Mouse (Mus musculus) frontal cortex, adult 2 months (tissue): Measurements from ENCODE around the gene Kbtbd12. TPM values are rescaled to one million over a fixed set of nuclear protein-coding genes. Genes with fewer than 3 reads are reported as not detected.

Source experiments
- DNase-seq, 2 experiments: peaks; one replicate each; pipeline ENCODE4 v3.0.0; 2022; ENCODE audit warnings: low spot score in 1 of 2; ENCODE audit errors: extremely low spot score in 1 of 2
- polyA plus RNA-seq: library from polyadenylated mRNA; depleted of rRNA; stranded (reverse); fragments of >200 nt; gene quantifications from 2 replicates; pipeline ENCODE4 v1.2.3, GENCODE M21; 2012

The Kbtbd12 gene
- polyA plus RNA-seq, 1 experiment: 0.68 TPM

GRCm38 (mm10) chr6:88557548-88557947 lies 80.2 kb downstream of the Kbtbd12 start:
- no peak for DNase-seq

DNA sequence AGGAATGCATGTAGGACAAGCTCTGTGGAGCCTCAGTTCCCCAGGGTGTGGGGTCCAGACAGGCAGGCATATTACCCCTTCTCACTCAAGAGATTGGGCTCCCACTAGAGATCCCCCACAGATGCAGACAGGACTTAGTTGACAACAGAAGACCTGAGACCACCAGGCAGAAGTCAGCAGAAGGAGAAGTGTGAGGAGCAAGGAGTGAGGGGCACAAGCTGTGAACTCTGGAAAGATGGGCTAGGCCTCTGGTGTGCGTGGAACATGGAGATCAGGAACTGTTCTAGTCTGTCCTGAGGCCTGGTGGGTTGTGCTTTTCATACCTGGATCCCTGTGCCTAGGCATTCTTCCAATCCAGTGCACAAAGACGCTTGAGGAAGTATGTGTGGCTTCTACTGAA lies 87.8 kb downstream of the Kbtbd12 start:
- DNase-seq: no peak

GRCm38 (mm10) chr6:88549137-88549814 lies 88.5 kb downstream of the Kbtbd12 start:
- peak in 1 of 2 experiments; percentile 85 for DNase-seq

- DNase-seq: no peak
These were observed 89.2 kb downstream of the Kbtbd12 start for GRCm38 (mm10) chr6:88548405-88549049.

GRCm38 (mm10) chr6:88545397-88545790 lies 92.4 kb downstream of the Kbtbd12 start:
- DNase-seq: no peak

DNA sequence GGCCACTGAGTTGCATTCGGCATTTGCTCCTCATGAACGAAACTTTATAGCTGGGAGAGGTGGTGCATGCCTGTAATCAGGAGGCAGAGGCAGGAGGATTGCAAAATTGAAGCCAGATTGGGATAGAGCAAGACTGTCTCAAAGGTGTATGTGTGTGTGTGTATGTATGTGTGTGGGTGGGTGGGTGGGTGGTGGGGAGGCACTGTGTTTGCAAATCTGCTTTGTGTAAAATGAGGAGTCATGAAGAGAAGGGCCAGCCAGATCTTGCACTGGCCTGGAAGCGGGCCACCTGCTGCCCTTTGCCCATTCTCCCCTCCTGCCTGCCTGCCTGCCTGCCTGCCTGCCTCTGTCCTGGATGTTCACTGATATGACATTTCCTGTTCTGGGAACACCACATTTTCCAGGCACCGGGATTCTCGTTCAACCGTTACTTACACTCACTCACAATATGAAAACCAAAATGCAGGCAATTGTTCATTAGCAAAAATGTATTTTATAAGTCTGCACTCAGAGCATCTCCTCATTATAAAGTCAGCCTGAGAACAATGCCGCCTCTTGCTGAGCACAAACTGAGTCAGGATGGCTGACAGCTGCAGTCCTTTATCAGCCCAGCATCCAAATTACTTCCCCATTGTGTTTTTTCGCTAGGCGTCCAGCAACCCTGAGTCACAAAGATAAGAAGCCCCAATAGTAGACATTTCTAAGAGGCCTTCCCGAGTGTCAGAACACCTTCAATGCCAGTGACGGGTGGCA lies 92.9 kb downstream of the Kbtbd12 start:
- DNase-seq: no peak

DNA sequence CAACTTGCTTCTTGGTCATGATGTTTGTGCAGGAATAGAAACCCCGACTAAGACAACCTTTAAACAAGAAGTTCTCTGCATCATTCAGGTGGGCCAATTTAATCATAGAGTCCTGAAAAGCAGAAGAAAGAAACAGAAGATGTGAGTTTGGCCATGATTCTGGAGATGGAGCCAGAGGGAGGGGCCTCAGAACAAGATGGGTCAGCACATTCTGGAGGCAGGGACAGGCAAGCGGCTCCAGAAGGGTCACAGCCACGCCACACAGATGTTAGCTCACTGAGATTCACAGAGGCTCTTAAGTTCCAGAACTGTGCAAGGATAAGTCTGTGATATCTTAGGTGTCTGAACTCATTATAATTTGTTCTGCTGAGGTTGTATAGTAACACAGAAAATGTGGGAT lies 93.5 kb downstream of the Kbtbd12 start:
- no peak for DNase-seq

DNA sequence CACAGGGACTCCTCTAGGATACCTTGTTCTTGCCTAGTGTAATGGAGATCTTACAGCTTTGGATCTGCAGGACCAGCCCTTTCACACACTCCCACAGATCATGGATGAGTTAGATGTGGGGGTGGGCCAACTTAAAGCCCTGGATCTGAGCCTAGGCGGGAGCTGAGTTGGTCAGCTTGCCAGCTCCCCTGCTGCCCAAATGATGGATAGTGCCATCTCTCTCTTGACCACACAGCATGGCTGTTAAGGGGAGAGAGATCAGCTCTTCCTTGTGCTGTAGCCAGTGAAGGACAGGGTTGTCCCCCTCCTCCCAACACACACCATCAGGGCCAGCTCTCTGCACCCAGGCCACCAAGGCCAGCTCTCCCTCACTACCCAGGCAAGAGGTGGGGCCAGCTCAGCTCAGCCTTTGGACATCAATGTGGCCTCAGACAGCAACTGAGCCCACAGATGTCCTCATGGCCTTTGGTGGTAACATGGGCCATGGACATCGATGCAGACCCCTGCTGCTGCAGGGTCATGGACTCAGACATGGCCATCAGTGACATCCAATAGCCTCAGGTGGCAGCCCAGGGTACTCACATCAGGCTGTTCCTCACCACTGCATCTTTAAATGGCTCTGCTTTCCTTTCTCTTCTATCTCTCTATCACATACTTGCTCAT lies 97.5 kb downstream of the Kbtbd12 start:
- no peak for DNase-seq

DNA sequence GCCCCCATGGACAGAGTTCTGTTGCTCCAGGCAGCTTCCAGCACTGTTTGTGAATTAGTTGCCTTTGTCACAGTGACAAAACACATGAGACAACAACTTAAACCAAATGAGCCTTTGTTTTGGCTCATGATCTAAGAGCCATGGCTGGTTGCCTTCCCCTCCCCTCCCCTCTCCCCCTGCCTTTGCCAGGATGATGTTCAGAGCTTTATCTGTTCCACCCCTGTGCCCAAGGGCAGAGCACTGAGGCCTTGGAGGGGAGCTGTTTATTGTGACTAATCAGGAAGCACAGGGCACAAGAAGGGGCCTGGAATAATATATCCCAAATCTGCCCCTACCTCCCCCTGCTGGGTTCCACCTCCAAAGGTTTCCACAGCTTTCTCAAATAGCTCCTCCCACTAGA lies 107.4 kb downstream of the Kbtbd12 start:
- DNase-seq: no peak

GRCm38 (mm10) chr6:88524056-88524455 lies 113.7 kb downstream of the Kbtbd12 start:
- DNase-seq: peak in 1 of 2 experiments; percentile 30

DNA sequence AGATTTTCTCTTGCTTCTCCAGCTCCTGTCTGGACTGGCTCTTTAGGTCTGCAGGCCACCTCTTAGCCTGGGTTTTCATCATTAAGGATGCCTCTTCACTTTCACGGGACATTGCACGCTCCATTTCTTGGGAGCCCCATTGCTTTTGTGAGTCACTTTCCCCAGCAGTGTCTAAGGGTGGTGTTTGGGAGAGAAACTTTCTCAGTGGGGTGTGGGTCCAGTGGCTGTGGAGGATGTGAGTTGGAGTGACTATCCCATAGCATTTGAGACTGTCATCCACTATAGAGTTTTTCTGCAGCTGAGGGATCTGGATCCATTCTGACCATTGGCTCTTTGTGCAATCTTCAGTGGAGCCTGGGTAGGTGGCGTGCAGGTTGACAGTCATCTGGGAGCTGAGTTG lies 114.3 kb downstream of the Kbtbd12 start:
- DNase-seq: no peak

GRCm38 (mm10) chr6:88523043-88523442 lies 114.7 kb downstream of the Kbtbd12 start:
- no peak for DNase-seq

DNA sequence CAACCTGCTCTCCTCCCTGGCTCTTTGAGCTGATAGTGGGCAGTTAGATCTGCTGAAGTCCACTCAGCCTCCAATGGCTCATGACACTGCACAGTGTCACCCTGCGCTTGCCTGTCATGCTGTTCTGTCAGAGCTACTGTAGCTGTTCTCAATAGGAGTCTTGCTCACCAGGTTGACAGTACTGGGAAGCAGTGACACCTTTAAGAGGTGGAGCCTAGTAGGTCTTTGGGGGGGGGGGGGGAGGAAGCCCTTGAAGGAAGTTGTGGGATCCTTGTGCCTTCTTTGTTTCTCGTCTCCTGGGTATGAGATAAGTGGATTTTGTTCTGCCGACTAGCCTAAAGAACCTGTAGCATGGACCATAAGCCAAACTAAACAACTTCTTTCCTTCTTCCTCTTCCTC lies 115.1 kb downstream of the Kbtbd12 start:
- DNase-seq: no peak

DNA sequence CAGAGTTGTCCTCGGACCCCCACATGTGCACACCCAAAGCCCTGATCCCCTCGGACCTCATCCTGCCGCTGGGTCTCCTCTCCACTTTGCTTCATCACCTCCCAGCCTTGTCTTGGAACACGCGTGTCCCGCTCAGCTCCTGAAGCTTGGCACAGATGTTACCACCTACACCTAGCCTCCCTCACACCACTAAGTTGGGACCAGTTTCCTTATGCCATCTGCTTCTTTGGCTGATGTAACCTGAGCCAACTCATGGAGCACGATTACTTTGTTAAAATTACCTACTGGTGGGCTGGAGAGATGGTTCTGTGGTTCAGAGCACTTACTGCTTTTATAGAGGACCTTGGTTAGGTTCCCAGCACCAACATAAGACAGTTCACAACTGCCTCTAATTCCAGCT lies 115.9 kb downstream of the Kbtbd12 start:
- peak; percentile 69 to 71 for DNase-seq

DNA sequence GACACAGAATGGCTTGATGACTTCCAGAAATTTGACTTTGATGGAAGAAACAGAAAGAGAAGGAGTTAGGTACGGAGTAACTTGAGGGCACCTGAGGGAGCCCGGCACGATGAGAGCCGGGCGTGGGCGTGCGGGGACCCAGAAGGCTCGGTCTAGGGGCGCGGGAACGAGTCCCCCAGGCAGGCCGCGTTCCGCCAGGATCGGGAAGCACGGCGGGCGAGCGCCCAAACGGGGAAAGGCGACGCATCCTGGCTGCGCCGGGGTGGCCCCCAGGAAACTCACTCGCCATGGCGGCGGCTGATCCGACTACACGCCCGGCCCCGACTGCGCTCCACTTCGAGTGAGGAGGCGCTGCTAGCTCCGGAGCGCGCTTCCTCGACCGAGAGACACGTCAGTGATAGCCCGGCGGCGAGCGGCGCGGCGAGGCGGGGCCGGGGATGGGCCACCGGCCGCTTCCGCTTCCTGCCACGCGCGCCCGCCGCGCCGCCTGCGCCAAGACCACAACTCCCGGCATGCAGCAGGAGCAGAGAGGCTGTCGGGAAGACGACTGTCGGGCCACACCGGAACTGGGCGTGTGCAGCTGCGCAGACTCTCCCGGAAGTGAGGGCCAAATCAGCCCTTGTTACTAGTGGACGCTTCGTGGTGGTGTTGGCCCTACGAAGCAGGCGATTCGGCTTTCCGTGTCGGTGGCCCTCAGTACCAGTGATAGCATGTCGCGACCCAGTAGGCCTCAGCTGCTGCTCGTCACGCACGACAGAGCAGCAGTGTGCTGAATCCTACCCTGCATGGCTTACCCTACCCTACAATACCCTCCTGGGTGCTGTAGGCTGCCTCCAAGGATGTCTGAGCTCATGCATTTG lies 119.1 kb downstream of the Kbtbd12 start, which contains the start of gene Sec61a1:
Sec61a1 (minus strand) TSS at position 502 of the 860 bp plus-strand sequence.
- peak; percentile 92 to 95 for DNase-seq

GRCm38 (mm10) chr6:88517701-88518403 lies 119.9 kb downstream of the Kbtbd12 start:
- no peak for DNase-seq

GRCm38 (mm10) chr6:88516667-88517066 lies 121.1 kb downstream of the Kbtbd12 start:
- DNase-seq: no peak

DNA sequence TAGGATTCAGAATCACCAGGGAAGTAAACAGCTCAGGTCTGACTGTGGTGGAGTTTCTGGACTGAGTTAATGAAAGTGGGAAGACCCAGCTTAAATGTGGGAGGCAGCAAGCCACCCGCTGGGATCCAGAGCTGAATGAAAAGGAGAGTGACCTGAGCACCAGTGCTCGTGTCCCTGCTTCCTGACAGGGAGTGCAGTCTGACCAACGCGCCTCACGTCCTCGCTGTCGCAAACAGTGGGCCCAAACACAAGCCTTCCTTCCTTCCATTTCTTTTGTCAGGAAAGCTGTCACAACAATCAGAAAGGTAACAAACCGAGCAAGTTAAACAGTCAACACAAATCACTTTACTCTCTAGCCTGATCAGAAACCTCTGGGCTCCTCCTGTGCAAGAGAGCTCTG lies 121.8 kb downstream of the Kbtbd12 start:
- no peak for DNase-seq

- peak in 1 of 2 experiments; percentile 55 for DNase-seq
These were observed 123.2 kb downstream of the Kbtbd12 start for GRCm38 (mm10) chr6:88514546-88514945.
